Mouse (Mus musculus): Measurements from ENCODE around the gene Lrp1. TPM values are rescaled to one million over a fixed set of nuclear protein-coding genes. Genes with fewer than 3 reads are reported as not detected.

Gene Lrp1
- total RNA-seq, 2 experiments from 2014 or later: 268 to 307 TPM

- no peak for DNase-seq
These were observed 29.4 kb downstream of the Lrp1 start for GRCm38 (mm10) chr10:127591514-127591913.

GRCm38 (mm10) chr10:127590831-127591451 is 30.0 kb downstream of the Lrp1 start:
- no peak for DNase-seq

- DNase-seq: no peak
These were observed 30.7 kb downstream of the Lrp1 start for GRCm38 (mm10) chr10:127590256-127590655.

GRCm38 (mm10) chr10:127587776-127588175 is 33.2 kb downstream of the Lrp1 start:
- no peak for DNase-seq

- no peak for DNase-seq
These were observed 34.7 kb downstream of the Lrp1 start for GRCm38 (mm10) chr10:127586209-127586608.

GRCm38 (mm10) chr10:127585598-127585997 is 35.4 kb downstream of the Lrp1 start:
- DNase-seq: no peak

GRCm38 (mm10) chr10:127583649-127584048 is 37.3 kb downstream of the Lrp1 start:
- DNase-seq: no peak

GRCm38 (mm10) chr10:127581291-127581690 is 39.7 kb downstream of the Lrp1 start:
- DNase-seq: no peak

GRCm38 (mm10) chr10:127577982-127578381 is 43.0 kb downstream of the Lrp1 start:
- DNase-seq: no peak

GRCm38 (mm10) chr10:127577156-127577555 is 43.8 kb downstream of the Lrp1 start:
- DNase-seq: no peak

- DNase-seq: no peak
These were observed 44.5 kb downstream of the Lrp1 start for GRCm38 (mm10) chr10:127576381-127576961.

GRCm38 (mm10) chr10:127575741-127576140 is 45.2 kb downstream of the Lrp1 start:
- DNase-seq: no peak

GRCm38 (mm10) chr10:127572281-127572680 is 48.7 kb downstream of the Lrp1 start:
- no peak for DNase-seq

GRCm38 (mm10) chr10:127570937-127571641 is 49.9 kb downstream of the Lrp1 start:
- no peak for DNase-seq

- DNase-seq: no peak
These were observed 50.6 kb downstream of the Lrp1 start for GRCm38 (mm10) chr10:127570384-127570783.

GRCm38 (mm10) chr10:127569450-127569849 is 51.5 kb downstream of the Lrp1 start:
- peak; percentile 32 to 49 for DNase-seq

- DNase-seq: no peak
These were observed 54.2 kb downstream of the Lrp1 start for GRCm38 (mm10) chr10:127566553-127567326.

- no peak for DNase-seq
These were observed 56.6 kb downstream of the Lrp1 start for GRCm38 (mm10) chr10:127564301-127564700.

GRCm38 (mm10) chr10:127563840-127564239 is 57.1 kb downstream of the Lrp1 start:
- DNase-seq: no peak

GRCm38 (mm10) chr10:127561145-127561544 is 59.8 kb downstream of the Lrp1 start:
- DNase-seq: no peak

- DNase-seq: no peak
These were observed 63.6 kb downstream of the Lrp1 start for GRCm38 (mm10) chr10:127557397-127557796.

GRCm38 (mm10) chr10:127555703-127556102 is 65.2 kb downstream of the Lrp1 start:
- no peak for DNase-seq

- no peak for DNase-seq
These were observed 71.1 kb downstream of the Lrp1 start for GRCm38 (mm10) chr10:127549892-127550291.
